13 mouse cellular contexts compared by ENCODE assay signal in the genomic region with DNA sequence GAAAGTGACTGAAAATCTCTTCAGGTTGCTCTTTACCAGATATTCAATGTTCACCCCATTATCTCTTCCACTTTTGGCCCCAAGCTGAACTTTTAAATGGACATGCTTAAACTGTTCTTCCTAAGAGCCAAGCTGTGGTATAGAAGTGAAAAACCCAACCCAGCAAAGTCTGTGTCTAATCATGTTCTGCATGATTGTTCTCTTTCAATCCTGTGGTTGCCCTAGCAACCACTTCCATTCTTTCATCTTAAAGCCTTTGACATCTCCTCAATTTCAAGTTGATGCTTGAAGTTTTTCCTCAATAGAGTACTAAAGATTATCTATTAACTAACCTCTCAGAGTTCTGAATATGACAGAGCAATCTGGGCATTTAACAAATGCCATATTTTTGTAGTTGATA.
"Had no signal": no experiment of that assay in that cellular context is flagged by ENCODE, and none has a peak within 500 bp of the region (broad histone marks: within the 10 kb centered on the region; RNA-seq: fewer than 3 reads in every experiment).

No protein-coding gene starts in this region.

- H3K9ac ChIP-seq: limb, embryonic 15.5 days; liver, embryonic 12.5 days; lung, embryonic 14.5 days; midbrain, embryonic 15.5 days; neural tube, embryonic 13.5 days had no signal

- H3K36me3 ChIP-seq: limb, embryonic 15.5 days; liver, embryonic 12.5 days; midbrain, embryonic 10.5 days; midbrain, embryonic 15.5 days; neural tube, embryonic 13.5 days had no signal

- H3K4me2 ChIP-seq: limb, embryonic 15.5 days; liver, embryonic 12.5 days; lung, embryonic 14.5 days; midbrain, embryonic 15.5 days; neural tube, embryonic 13.5 days had no signal

- DNase-seq: layer of hippocampus, adult 9-11 months; layer of hippocampus, postnatal 36 days; lung, embryonic 14.5 days; lung, postnatal 14 days; right cerebral cortex, adult 18-20 months; right cerebral cortex, postnatal 25 days; thymus, postnatal 36 days had no signal

- H3K4me1 ChIP-seq: limb, embryonic 15.5 days; liver, embryonic 12.5 days; midbrain, embryonic 15.5 days; neural tube, embryonic 13.5 days had no signal

- ATAC-seq: liver, embryonic 12.5 days; midbrain, embryonic 15.5 days had no signal

- H3K27me3 ChIP-seq: limb, embryonic 15.5 days; liver, embryonic 12.5 days; midbrain, embryonic 15.5 days; neural tube, embryonic 13.5 days had no signal

- H3K27ac ChIP-seq: limb, embryonic 15.5 days; liver, embryonic 12.5 days; macrophage; midbrain, embryonic 10.5 days; midbrain, embryonic 15.5 days; neural tube, embryonic 13.5 days had no signal

- H3K4me3 ChIP-seq: limb, embryonic 15.5 days; liver, embryonic 12.5 days; midbrain, embryonic 10.5 days; midbrain, embryonic 15.5 days; neural tube, embryonic 13.5 days had no signal

- H3K9me3 ChIP-seq: limb, embryonic 15.5 days; midbrain, embryonic 15.5 days had no signal
